Mouse (Mus musculus) forebrain, embryonic 11.5 days (tissue): ENCODE measurements around the gene B3gnt8. TPM values are rescaled to one million over a fixed set of nuclear protein-coding genes. Genes with fewer than 3 reads are reported as not detected.

Experiments used
- ATAC-seq: fragments of 200-750 bp; cut with Nextera tagmentation; replicated peaks from 2 replicates; pipeline ENCODE4 v1.8.0; 2017; ENCODE audit warnings: moderate TSS enrichment; ENCODE audit not compliant: low FRiP score
- DNase-seq: peaks from one replicate; pipeline ENCODE4 v3.0.0-alpha.2; 2017; ENCODE audit warnings: low spot score
- H3K27ac ChIP-seq: fragments of 300-500 bp; sonication (generic); 2 replicates; pipeline ENCODE4 v1.5.1; 2014; ENCODE audit warnings: low read depth, low read length
- H3K27me3 ChIP-seq: fragments of 300-500 bp; sonication (generic); 2 replicates; pipeline ENCODE4 v1.6.1; 2014; ENCODE audit warnings: mild to moderate bottlenecking, low read length, mixed read lengths; ENCODE audit not compliant: control insufficient read depth, insufficient read depth
- H3K36me3 ChIP-seq: fragments of 300-500 bp; sonication (generic); 2 replicates; pipeline ENCODE4 v1.6.1; 2014; ENCODE audit warnings: mild to moderate bottlenecking, low read length, moderate library complexity, mixed read lengths; ENCODE audit not compliant: control insufficient read depth, insufficient read depth
- H3K4me1 ChIP-seq: fragments of 300-500 bp; sonication (generic); replicated peaks from 2 replicates; pipeline ENCODE4 v1.6.1; 2014; ENCODE audit warnings: low read length, mixed read lengths; ENCODE audit not compliant: control insufficient read depth, insufficient read depth
- H3K4me2 ChIP-seq: fragments of 300-500 bp; sonication (generic); 2 replicates; pipeline ENCODE4 v1.6.1; 2014; ENCODE audit warnings: low read depth, mild to moderate bottlenecking, low read length, moderate library complexity, mixed read lengths; ENCODE audit not compliant: severe bottlenecking
- H3K4me3 ChIP-seq: fragments of 300-500 bp; sonication (generic); 2 replicates; pipeline ENCODE4 v1.5.1; 2014; ENCODE audit warnings: low read depth, low read length
- H3K9ac ChIP-seq: fragments of 300-500 bp; sonication (generic); 2 replicates; pipeline ENCODE4 v1.6.1; 2014; ENCODE audit warnings: low read length
- H3K9me3 ChIP-seq: fragments of 300-500 bp; sonication (generic); 2 replicates; pipeline ENCODE4 v1.6.1; 2016; ENCODE audit warnings: low read length, mixed read lengths; ENCODE audit not compliant: control insufficient read depth
- WGBS: fragments of 180-500 bp; shearing (Covaris S2); extraction: QIAGEN DNeasy Blood & Tissue Kit; methylation state at CpG from one replicate; pipeline ENCODE4 v1.1.7; 2014; 5-methylcytosine and 5-hydroxymethylcytosine counted together
- polyA plus RNA-seq: library from polyadenylated mRNA; unstranded; fragments of >200 nt; fragmentation: Nextera tagmentation; extraction: Ambion mirVana; gene quantifications from 2 replicates; pipeline ENCODE4 v1.2.1, GENCODE M21; 2014

The B3gnt8 gene
- polyA plus RNA-seq, 1 experiment from 2014 or later: 0.99 TPM

DNA sequence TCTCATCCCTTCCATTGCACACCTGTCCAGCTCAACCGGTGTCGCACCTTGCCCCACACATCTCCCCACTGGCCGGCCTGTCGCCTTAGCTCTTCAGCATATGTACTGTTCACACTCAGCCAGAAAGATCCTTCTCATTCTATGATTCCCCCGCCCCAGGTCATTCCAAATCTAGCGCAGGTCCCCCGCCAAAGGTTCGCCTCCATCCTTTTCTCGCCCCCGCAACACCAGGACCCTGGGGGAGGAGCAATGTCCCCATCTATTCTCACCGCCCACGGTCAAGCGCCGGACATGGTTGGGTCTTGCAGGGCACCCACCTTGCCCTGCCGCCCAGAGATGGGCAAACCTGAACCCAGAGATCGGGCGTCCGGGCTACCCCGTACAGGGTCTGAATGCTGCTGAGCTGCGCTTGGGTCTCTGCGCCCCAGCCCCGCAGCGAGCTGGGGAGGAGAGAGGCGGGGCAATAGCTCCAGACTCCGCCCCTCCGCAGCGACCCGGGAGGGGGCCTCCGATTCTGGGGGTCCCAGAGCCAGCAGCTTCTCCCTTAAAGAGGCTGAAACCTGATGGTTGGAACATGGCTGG lies 48.4 kb downstream of the B3gnt8 start, which contains the start of gene Tmem91:
Tmem91 (minus strand) TSS at position 448 of the 582 bp plus-strand sequence.
- 2% methylated on average over 29 of the region's 29 CpGs for WGBS
- ATAC-seq (no peak), DNase-seq (no peak)
- no peaks in the 10 kb centered on the region for H3K9me3 ChIP-seq
- H3K9ac ChIP-seq: peak within 1 kb of the TSS; percentile 21
- H3K4me3 ChIP-seq: peak within 1 kb of the TSS; percentile 16
- H3K27ac ChIP-seq: no peak within 1 kb of the TSS
- H3K36me3 ChIP-seq: no peaks in the 10 kb centered on the region
- 0 out of 2 replicates have a peak, but pooled peaks cover 2% of the 10 kb centered on the region for H3K4me1 ChIP-seq
- peaks cover 15% of the 10 kb centered on the region for H3K27me3 ChIP-seq
- H3K4me2 ChIP-seq: peak within 1 kb of the TSS; percentile 47

GRCm38 (mm10) chr7:25675405-25675804 lies 49.0 kb downstream of the B3gnt8 start:
- ATAC-seq (no peak), DNase-seq (no peak)
- H3K27ac ChIP-seq: no peak overlapping the region
- no peaks in the 10 kb centered on the region for H3K36me3 ChIP-seq
- no peak overlapping the region for H3K9ac ChIP-seq
- H3K4me3 ChIP-seq: no peak overlapping the region
- H3K4me2 ChIP-seq: no peak overlapping the region
- no peaks in the 10 kb centered on the region for H3K9me3 ChIP-seq
- peaks cover 15% of the 10 kb centered on the region for H3K27me3 ChIP-seq
- 0 out of 2 replicates have a peak, but pooled peaks cover 2% of the 10 kb centered on the region for H3K4me1 ChIP-seq
- 40% methylated on average over 6 of the region's 6 CpGs for WGBS

DNA sequence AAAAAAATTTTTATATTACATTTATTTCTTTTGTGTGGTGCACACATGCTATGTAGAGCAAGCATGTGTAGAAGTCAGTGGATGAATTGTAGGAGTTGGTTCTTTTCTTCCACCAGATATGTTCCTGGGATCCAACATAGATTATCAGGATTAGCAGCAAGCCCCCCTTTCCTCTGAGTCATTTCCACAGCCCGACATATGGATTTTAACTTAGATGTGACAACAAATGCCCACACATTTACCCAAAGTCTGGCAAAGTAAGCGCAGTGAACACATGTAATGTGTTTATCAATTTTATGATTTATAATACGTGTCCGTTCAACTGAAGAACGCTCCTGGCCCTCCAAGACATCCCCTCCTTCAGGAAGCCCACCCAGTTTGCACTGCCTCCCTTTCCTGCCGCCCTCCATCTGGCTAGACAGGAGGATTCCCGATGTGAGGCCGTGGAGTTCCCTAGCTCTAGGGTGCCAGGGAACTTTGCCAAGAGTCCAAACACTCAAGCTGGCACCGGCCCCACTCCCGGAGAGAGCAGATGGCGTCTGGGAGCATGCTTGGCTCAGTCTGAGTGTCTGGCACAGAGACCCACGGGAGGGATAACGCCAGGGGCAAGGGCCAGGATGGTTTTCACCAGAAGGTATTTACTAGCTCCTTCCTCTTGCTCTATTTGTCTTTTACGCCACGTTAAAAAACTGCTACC lies 49.8 kb downstream of the B3gnt8 start:
- no peaks in the 10 kb centered on the region for H3K36me3 ChIP-seq
- H3K4me3 ChIP-seq: no peak overlapping the region
- no peak overlapping the region for H3K4me2 ChIP-seq
- no peak for ATAC-seq
- 0 out of 2 replicates have a peak, but pooled peaks cover 2% of the 10 kb centered on the region for H3K4me1 ChIP-seq
- H3K9ac ChIP-seq: no peak overlapping the region
- WGBS: 81% methylated on average over 15 of the region's 15 CpGs
- DNase-seq: no peak
- no peaks in the 10 kb centered on the region for H3K9me3 ChIP-seq
- peaks cover 15% of the 10 kb centered on the region for H3K27me3 ChIP-seq
- H3K27ac ChIP-seq: no peak overlapping the region

DNA sequence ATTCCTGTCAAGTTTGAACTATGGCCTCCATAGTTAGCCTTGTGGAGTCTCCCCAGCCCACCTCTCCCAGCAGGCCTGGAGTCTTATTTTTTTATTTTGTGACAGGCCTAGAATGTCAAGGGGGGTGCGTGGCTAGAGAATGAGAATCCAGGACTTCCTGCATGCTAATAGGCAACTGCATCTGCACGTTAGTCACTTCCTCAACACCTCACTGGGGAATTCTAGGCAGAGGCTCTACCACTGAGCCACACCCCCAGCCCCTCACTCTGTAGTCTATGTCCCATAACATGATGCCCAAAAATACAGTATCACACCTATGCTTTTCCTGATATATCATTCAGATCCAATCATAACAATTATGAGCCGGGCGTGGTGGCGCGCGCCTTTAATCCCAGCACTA lies 50.6 kb downstream of the B3gnt8 start:
- no peak for DNase-seq

DNA sequence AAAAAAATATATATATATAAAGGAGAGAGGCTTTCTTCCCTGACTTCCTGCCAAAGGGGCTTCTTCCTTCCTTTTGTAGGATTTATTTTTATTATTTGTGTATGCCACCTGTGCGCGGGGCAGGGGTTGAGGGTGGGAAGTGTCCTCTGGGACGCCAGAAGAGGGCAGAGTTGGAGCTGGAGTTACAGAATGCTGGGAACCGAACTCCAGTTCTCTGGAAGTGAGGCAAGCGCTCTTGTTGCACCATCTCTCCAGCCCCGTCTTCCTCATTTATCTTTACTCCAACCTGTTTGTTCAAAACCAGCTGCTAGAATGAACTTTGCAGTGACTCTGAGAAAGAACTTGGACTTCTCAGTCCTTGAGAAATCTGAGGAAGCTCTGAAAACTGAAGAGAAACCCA lies 53.5 kb downstream of the B3gnt8 start:
- 7% methylated on average over 6 of the region's 6 CpGs for WGBS
- Histone ChIP-seq H3K4me3 (peak overlapping the region; percentile 59), H3K36me3 (no peaks in the 10 kb centered on the region), H3K27me3 (peaks cover 5% of the 10 kb centered on the region), H3K27ac (no peak overlapping the region), H3K4me2 (peak overlapping the region; percentile 59), H3K9me3 (no peaks in the 10 kb centered on the region), H3K9ac (peak overlapping the region; percentile 73; the same call in 1 of the 2 replicates), H3K4me1 (0 out of 2 replicates have a peak, but pooled peaks cover under 1% of the 10 kb centered on the region)
- no peak for DNase-seq
- ATAC-seq: no peak

More for the DNA sequence above, 50.6 kb downstream of the B3gnt8 start:
- ATAC-seq: no peak
- no peaks in the 10 kb centered on the region for H3K9me3 ChIP-seq
- H3K27ac ChIP-seq: no peak overlapping the region
- H3K27me3 ChIP-seq: peaks cover 15% of the 10 kb centered on the region
- H3K36me3 ChIP-seq: no peaks in the 10 kb centered on the region
- H3K9ac ChIP-seq: no peak overlapping the region
- 0 out of 2 replicates have a peak, but pooled peaks cover 2% of the 10 kb centered on the region for H3K4me1 ChIP-seq
- H3K4me2 ChIP-seq: no peak overlapping the region
- H3K4me3 ChIP-seq: no peak overlapping the region
- 94% methylated on average over 7 of the region's 7 CpGs for WGBS

DNA sequence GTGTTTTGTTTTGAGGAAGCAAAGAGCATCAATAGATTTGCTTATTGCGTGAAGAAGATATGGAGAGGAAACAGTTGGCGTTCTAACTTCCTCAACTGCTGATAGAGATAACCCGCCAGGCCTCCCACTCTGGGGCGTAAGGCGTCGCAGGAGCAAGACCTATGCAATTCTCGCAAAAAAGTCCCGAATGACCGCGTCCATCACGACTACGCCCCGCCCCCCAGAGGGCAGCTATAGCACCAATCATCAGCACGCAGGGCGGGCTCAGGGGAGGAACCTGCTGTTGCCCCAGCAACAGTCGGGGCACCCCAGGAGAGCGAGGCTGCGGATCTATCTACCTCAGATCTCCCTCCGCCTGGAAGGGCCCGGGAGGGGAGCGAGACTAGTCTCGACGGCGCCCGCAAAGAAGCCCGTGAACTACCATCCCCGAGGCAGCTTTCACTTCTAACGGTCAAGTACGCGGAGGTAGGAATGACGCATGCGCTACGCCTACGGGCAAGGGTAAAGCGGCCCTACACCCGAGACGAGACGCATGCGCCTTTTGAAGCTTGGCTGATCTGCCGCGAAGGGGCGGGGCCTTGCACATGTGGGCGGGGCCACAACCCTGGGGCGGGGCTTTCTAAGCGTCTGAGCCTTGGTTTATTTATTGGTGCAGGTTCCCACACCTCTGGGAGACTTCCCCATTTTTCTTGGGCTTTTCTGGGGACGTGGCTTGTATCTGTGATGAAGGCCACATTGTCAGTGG lies 54.2 kb downstream of the B3gnt8 start, which contains the start of gene B9d2:
B9d2 (plus strand) TSS at position 267 of the 745 bp plus-strand sequence.
- Histone ChIP-seq H3K27me3 (peaks cover under 1% of the 10 kb centered on the region; the same call in 1 of the 2 replicates), H3K4me3 (peak within 1 kb of the TSS; percentile 59), H3K27ac (peak within 1 kb of the TSS; percentile 89), H3K4me2 (peak within 1 kb of the TSS; percentile 59), H3K36me3 (no peaks in the 10 kb centered on the region), H3K9me3 (no peaks in the 10 kb centered on the region), H3K9ac (peak within 1 kb of the TSS; percentile 73), H3K4me1 (no peaks in the 10 kb centered on the region)
- ATAC-seq (peak; percentile 97), DNase-seq (peak; percentile 96)
- WGBS: under 1% methylated on average over 46 of the region's 46 CpGs

DNA sequence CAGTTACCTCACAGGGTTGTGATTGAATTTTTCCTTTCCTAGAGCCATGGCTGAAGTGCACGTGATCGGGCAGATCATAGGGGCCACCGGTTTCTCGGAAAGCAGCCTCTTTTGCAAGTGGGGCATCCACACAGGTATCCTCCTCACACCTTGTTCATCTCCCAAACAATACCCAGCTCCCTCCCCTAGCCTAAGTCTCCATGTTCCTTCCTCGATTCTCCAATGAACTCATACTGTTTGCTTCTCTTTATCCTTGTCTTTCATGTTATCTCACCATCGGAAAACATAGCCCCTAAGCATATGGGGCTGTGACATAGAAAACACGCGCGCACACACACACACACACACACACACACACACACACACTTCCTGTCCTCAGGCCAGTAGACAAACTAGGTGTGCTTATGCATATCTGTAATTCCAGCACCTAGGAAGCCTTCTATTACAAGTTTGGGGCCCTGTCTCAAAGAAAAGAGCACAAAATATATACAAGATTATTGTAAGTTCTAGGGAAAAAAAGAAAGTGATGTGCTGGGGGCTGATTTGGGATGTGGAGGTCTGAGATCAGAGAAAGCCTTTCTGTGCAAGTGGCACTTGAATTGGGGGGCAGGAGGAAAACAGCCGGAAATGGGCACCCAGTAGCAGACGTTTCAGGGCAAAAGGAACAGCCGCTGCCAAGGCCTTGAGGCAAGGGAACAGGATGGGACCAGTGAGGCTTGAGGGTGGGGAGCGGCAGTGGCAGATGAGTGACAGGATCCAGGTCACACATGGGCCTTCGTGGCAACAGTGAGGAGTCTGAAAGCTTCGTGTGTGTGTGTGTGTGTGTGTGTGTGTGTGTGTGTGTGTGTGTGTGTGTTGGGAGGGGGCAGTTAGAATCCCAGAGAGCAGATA lies 55.1 kb downstream of the B3gnt8 start:
- no peaks in the 10 kb centered on the region for H3K36me3 ChIP-seq
- H3K9me3 ChIP-seq: no peaks in the 10 kb centered on the region
- no peak overlapping the region for H3K9ac ChIP-seq
- DNase-seq: no peak
- ATAC-seq: no peak
- H3K27ac ChIP-seq: no peak overlapping the region
- WGBS: 67% methylated on average over 15 of the region's 15 CpGs
- peak overlapping the region; percentile 59; the same call in 1 of the 2 replicates for H3K4me3 ChIP-seq
- H3K4me1 ChIP-seq: no peaks in the 10 kb centered on the region
- peak overlapping the region; percentile 59; the same call in 1 of the 2 replicates for H3K4me2 ChIP-seq
- peaks cover 9% of the 10 kb centered on the region for H3K27me3 ChIP-seq
